Mouse (Mus musculus) heart, embryonic 16.5 days (tissue): ENCODE data around the gene Dsel. TPM values are rescaled to one million over a fixed set of nuclear protein-coding genes. Genes with fewer than 3 reads are reported as not detected.

ENCODE experiments used
- ATAC-seq: fragments of 200-750 bp; cut with Nextera tagmentation; replicated peaks from 2 replicates; pipeline ENCODE4 v1.8.0; 2017; ENCODE audit warnings: moderate number of reproducible peaks; ENCODE audit not compliant: insufficient read depth, low FRiP score; ENCODE audit errors: extremely low read depth
- H3K27ac ChIP-seq: fragments of 300-500 bp; sonication (generic); 2 replicates; pipeline ENCODE4 v1.5.1; 2014; ENCODE audit warnings: mild to moderate bottlenecking, low read length, control low read depth, moderate library complexity
- H3K27me3 ChIP-seq: fragments of 300-500 bp; sonication (generic); 2 replicates; pipeline ENCODE4 v1.6.1; 2014; ENCODE audit warnings: low read length, mixed read lengths; ENCODE audit not compliant: control insufficient read depth, insufficient read depth
- H3K36me3 ChIP-seq: fragments of 300-500 bp; sonication (generic); 2 replicates; pipeline ENCODE4 v1.6.1; 2014; ENCODE audit not compliant: control insufficient read depth, insufficient read depth
- H3K4me1 ChIP-seq: fragments of 300-500 bp; sonication (generic); 2 replicates; pipeline ENCODE4 v1.6.1; 2014; ENCODE audit warnings: low read length, mixed read lengths; ENCODE audit not compliant: control insufficient read depth, insufficient read depth
- H3K4me2 ChIP-seq: fragments of 300-500 bp; sonication (generic); 2 replicates; pipeline ENCODE4 v1.6.1; 2014; ENCODE audit warnings: low read depth, mild to moderate bottlenecking, control low read depth, low read length
- H3K4me3 ChIP-seq: fragments of 300-500 bp; sonication (generic); 2 replicates; pipeline ENCODE4 v1.5.1; 2014; ENCODE audit warnings: mild to moderate bottlenecking, control low read depth, low read length
- H3K9ac ChIP-seq: fragments of 300-500 bp; sonication (generic); 2 replicates; pipeline ENCODE4 v1.6.1; 2014; ENCODE audit warnings: low read length, control low read depth
- H3K9me3 ChIP-seq: fragments of 300-500 bp; sonication (generic); replicated peaks from 2 replicates; pipeline ENCODE4 v1.6.1; 2016; ENCODE audit warnings: low read length; ENCODE audit not compliant: control insufficient read depth
- WGBS: fragments of 180-500 bp; shearing (Covaris S2); extraction: QIAGEN DNeasy Blood & Tissue Kit; methylation state at CpG from one replicate; pipeline ENCODE4 v1.1.7; 2014; 5-methylcytosine and 5-hydroxymethylcytosine counted together
- polyA plus RNA-seq: library from polyadenylated mRNA; unstranded; fragments of >200 nt; fragmentation: Nextera tagmentation; extraction: Ambion mirVana; gene quantifications from 2 replicates; pipeline ENCODE4 v1.2.1, GENCODE M21; 2015

The Dsel gene
- polyA plus RNA-seq, 1 experiment from 2014 or later: 5.6 TPM

GRCm38 (mm10) chr1:111833583-111834225 is 31.0 kb downstream of the Dsel start:
- WGBS: 54% methylated on average over 2 of the region's 2 CpGs

More at GRCm38 (mm10) chr1:111833583-111834225, 31.0 kb downstream of the Dsel start:
- Histone ChIP-seq H3K4me2 (no peak overlapping the region), H3K36me3 (no peaks in the 10 kb centered on the region), H3K9ac (no peak overlapping the region), H3K27me3 (no peaks in the 10 kb centered on the region), H3K4me3 (no peak overlapping the region), H3K27ac (no peak overlapping the region), H3K4me1 (no peaks in the 10 kb centered on the region), H3K9me3 (0 out of 2 replicates have a peak, but pooled peaks cover 2% of the 10 kb centered on the region)
- no peak for ATAC-seq
